Mouse (Mus musculus) E14TG2a.4 (cell line): ENCODE results near the gene Zfp12.

Experiments used
- CTCF ChIP-seq: conservative IDR thresholded peaks from 2 replicates; pipeline ENCODE4 v1.5.1; 2014; ENCODE audit warnings: low read length
- NANOG ChIP-seq: IDR thresholded peaks from 2 replicates; pipeline ENCODE4 v1.6.1; 2014; ENCODE audit warnings: borderline replicate concordance, low read length, mixed read lengths
- POU5F1 ChIP-seq: IDR thresholded peaks from 2 replicates; pipeline ENCODE4 v1.6.1; 2014; ENCODE audit warnings: low read length, borderline replicate concordance

- TF ChIP-seq CTCF (no peak), POU5F1 (no peak), NANOG (no peak)
Measured at GRCm38 (mm10) chr5:143261636-143262035, 26.7 kb downstream of the Zfp12 start.
